Comparison of ENCODE assay signal across 8 mouse cellular contexts in genomic region chr13:23747081-23747891, GRCm38 (mm10). TPM values are rescaled to one million over a fixed set of nuclear protein-coding genes. Genes with fewer than 3 reads are reported as not detected.
A peak's percentile ranks its signal among the peaks of the same experiment; 100 is the strongest.
DNase-seq lines count a peak whose midpoint lies in the region; ATAC-seq and TF ChIP-seq lines count a peak whose summit lies in the region.

No protein-coding gene starts in this region.

- H3K9me3 ChIP-seq in embryonic facial prominence, embryonic 12.5 days = no peaks in the 10 kb centered on the region
- no peaks in the 10 kb centered on the region for H3K9me3 ChIP-seq in limb, embryonic 10.5 days (replicated peaks)
- H3K9me3 ChIP-seq in neural tube, embryonic 13.5 days = no peaks in the 10 kb centered on the region

- no peaks in the 10 kb centered on the region; the same call in 1 of the 2 replicates for H3K36me3 ChIP-seq in spleen, adult 2 months (ENCODE audit: control insufficient read depth, insufficient read depth, low read length)
- H3K36me3 ChIP-seq in embryonic facial prominence, embryonic 12.5 days = no peaks in the 10 kb centered on the region
- no peaks in the 10 kb centered on the region for H3K36me3 ChIP-seq in limb, embryonic 10.5 days
- no peaks in the 10 kb centered on the region for H3K36me3 ChIP-seq in neural tube, embryonic 13.5 days

- H3K27ac ChIP-seq in spleen, adult 2 months (ENCODE audit: insufficient read depth, low read length) = peak overlapping the region; percentile 92
- H3K27ac ChIP-seq in embryonic facial prominence, embryonic 12.5 days = peak overlapping the region; percentile 98
- H3K27ac ChIP-seq in limb, embryonic 10.5 days = peak overlapping the region; percentile 98
- H3K27ac ChIP-seq in neural tube, embryonic 13.5 days (replicated peaks) = peak overlapping the region; percentile 95

- no peak for DNase-seq in spleen, adult 2 months (ENCODE audit: low read depth in 1 of 2, low spot score in 2 of 2)
- no peak for DNase-seq in spleen, adult 12 weeks (ENCODE audit: low spot score)
- peak; percentile 48 for DNase-seq in limb, embryonic 10.5 days (ENCODE audit: low spot score)
- no peak for DNase-seq in gastrocnemius, postnatal 4 days (ENCODE audit: low spot score in 2 of 2)
- DNase-seq in right cerebral cortex, adult 18-20 months = no peak

- no peak for TF ChIP-seq CTCF in spleen, adult 2 months (IDR thresholded peaks at IDR 0.05; ENCODE audit: extremely low read depth, insufficient read depth, insufficient read length, insufficient replicate concordance)

- TF ChIP-seq POLR2A in spleen, adult 2 months (IDR thresholded peaks at IDR 0.05; ENCODE audit: low read depth, low read length) = no peak

- no peak for ATAC-seq in embryonic facial prominence, embryonic 12.5 days (ENCODE audit: insufficient number of reproducible peaks, insufficient read depth, low FRiP score, low TSS enrichment)
- ATAC-seq in neural tube, embryonic 13.5 days (ENCODE audit: low read depth) = no peak; the same call in 1 of the 2 replicates
- no peak for ATAC-seq in monocyte, adult 5-6 weeks (replicated peaks; ENCODE audit: insufficient number of reproducible peaks, low FRiP score, low TSS enrichment, poor library complexity, severe bottlenecking)

- H3K27me3 ChIP-seq in spleen, adult 2 months (ENCODE audit: control insufficient read depth, insufficient read depth, low read length) = no peaks in the 10 kb centered on the region
- H3K27me3 ChIP-seq in embryonic facial prominence, embryonic 12.5 days = no peaks in the 10 kb centered on the region
- H3K27me3 ChIP-seq in limb, embryonic 10.5 days (ENCODE audit: low read depth, poor library complexity, severe bottlenecking) = no peaks in the 10 kb centered on the region
- no peaks in the 10 kb centered on the region for H3K27me3 ChIP-seq in neural tube, embryonic 13.5 days

- peak overlapping the region; percentile 34 for H3K4me3 ChIP-seq in spleen, adult 2 months (ENCODE audit: extremely low read depth, insufficient read depth, insufficient read length)
- H3K4me3 ChIP-seq in embryonic facial prominence, embryonic 12.5 days = peak overlapping the region; percentile 40
- H3K4me3 ChIP-seq in limb, embryonic 10.5 days = peak overlapping the region; percentile 59
- H3K4me3 ChIP-seq in neural tube, embryonic 13.5 days = peak overlapping the region; percentile 41

- H3K4me1 ChIP-seq in spleen, adult 2 months (ENCODE audit: control insufficient read depth, insufficient read depth, insufficient read length) = no peaks in the 10 kb centered on the region; the same call in none of the 2 replicates
- peaks cover 10% of the 10 kb centered on the region; the same call in 1 of the 2 replicates for H3K4me1 ChIP-seq in embryonic facial prominence, embryonic 12.5 days
- peaks cover 21% of the 10 kb centered on the region for H3K4me1 ChIP-seq in limb, embryonic 10.5 days
- peaks cover 27% of the 10 kb centered on the region for H3K4me1 ChIP-seq in neural tube, embryonic 13.5 days (replicated peaks)

- H3K4me2 ChIP-seq in embryonic facial prominence, embryonic 12.5 days (replicated peaks) = peak overlapping the region; percentile 66
- peak overlapping the region; percentile 71 for H3K4me2 ChIP-seq in neural tube, embryonic 13.5 days

- WGBS in spleen, adult 2 months = 6% methylated on average over 11 of the region's 13 CpGs
- 4% methylated on average over 13 of the region's 13 CpGs for WGBS in embryonic facial prominence, embryonic 12.5 days
- WGBS in limb, embryonic 10.5 days = 5% methylated on average over 13 of the region's 13 CpGs
- 3% methylated on average over 13 of the region's 13 CpGs for WGBS in neural tube, embryonic 13.5 days

- peak overlapping the region; percentile 46 for H3K9ac ChIP-seq in embryonic facial prominence, embryonic 12.5 days
- H3K9ac ChIP-seq in neural tube, embryonic 13.5 days = peak overlapping the region; percentile 64

RNA-seq across cellular contexts. Expression of gene Hist1h2bb, which starts 0.8 kb away (rescaled TPM):
- polyA plus RNA-seq in spleen, adult 2 months (2012; rRNA removed) = 23.7 and 32.9 TPM in 2 replicates
- 3.6 and 5.0 TPM in 2 replicates for polyA plus RNA-seq in embryonic facial prominence, embryonic 12.5 days (2016; fragmentation: Nextera tagmentation; extraction: Ambion mirVana)
- 3.5 and 3.7 TPM in 2 replicates for polyA plus RNA-seq in limb, embryonic 10.5 days (2016; fragmentation: Nextera tagmentation; extraction: Ambion mirVana)
- polyA plus RNA-seq in neural tube, embryonic 13.5 days (2015; fragmentation: Nextera tagmentation; extraction: Ambion mirVana) = not detected in 2 replicates
- 100 to 1,000 TPM; 215 to 270 TPM for total RNA-seq in gastrocnemius, postnatal 4 days (2021)
- total RNA-seq in monocyte, adult 5-6 weeks (2017) = 151 to 300 TPM (median 178 TPM) in 3 replicates

RNA-seq across cellular contexts. Expression of gene Hist1h3c, which starts 1.9 kb away (rescaled TPM):
- polyA plus RNA-seq in spleen, adult 2 months (2012; rRNA removed) = 35.9 and 50.3 TPM in 2 replicates
- 19.2 and 19.3 TPM in 2 replicates for polyA plus RNA-seq in embryonic facial prominence, embryonic 12.5 days (2016; fragmentation: Nextera tagmentation; extraction: Ambion mirVana)
- polyA plus RNA-seq in limb, embryonic 10.5 days (2016; fragmentation: Nextera tagmentation; extraction: Ambion mirVana) = 9.6 TPM in 2 replicates
- 1.5 and 2.7 TPM in 2 replicates for polyA plus RNA-seq in neural tube, embryonic 13.5 days (2015; fragmentation: Nextera tagmentation; extraction: Ambion mirVana)
- 100 to 1,000 TPM; 162 to 207 TPM for total RNA-seq in gastrocnemius, postnatal 4 days (2021)
- total RNA-seq in monocyte, adult 5-6 weeks (2017) = 6.8 TPM in 1 of 3 replicates, not detected in the others

RNA-seq across cellular contexts. Expression of gene Hist1h2ab, which starts 3.6 kb away (rescaled TPM):
- polyA plus RNA-seq in spleen, adult 2 months (2012; rRNA removed) = 28.4 and 40.3 TPM in 2 replicates
- polyA plus RNA-seq in embryonic facial prominence, embryonic 12.5 days (2016; fragmentation: Nextera tagmentation; extraction: Ambion mirVana) = 58.7 and 62.9 TPM in 2 replicates
- polyA plus RNA-seq in limb, embryonic 10.5 days (2016; fragmentation: Nextera tagmentation; extraction: Ambion mirVana) = 55.9 and 60.6 TPM in 2 replicates
- polyA plus RNA-seq in neural tube, embryonic 13.5 days (2015; fragmentation: Nextera tagmentation; extraction: Ambion mirVana) = 5.1 and 9.7 TPM in 2 replicates
- total RNA-seq in gastrocnemius, postnatal 4 days (2021) = 100 to 1,000 TPM; 390 to 456 TPM
- 64.3 to 74.6 TPM in 2 of 3 replicates, not detected in the other for total RNA-seq in monocyte, adult 5-6 weeks (2017)

RNA-seq across cellular contexts. Expression of gene Hist1h3b, which starts 4.8 kb away (rescaled TPM):
- 54.9 and 68.9 TPM in 2 replicates for polyA plus RNA-seq in spleen, adult 2 months (2012; rRNA removed)
- 14.0 and 23.7 TPM in 2 replicates for polyA plus RNA-seq in embryonic facial prominence, embryonic 12.5 days (2016; fragmentation: Nextera tagmentation; extraction: Ambion mirVana)
- 6.3 and 9.7 TPM in 2 replicates for polyA plus RNA-seq in limb, embryonic 10.5 days (2016; fragmentation: Nextera tagmentation; extraction: Ambion mirVana)
- 0.96 and 2.3 TPM in 2 replicates for polyA plus RNA-seq in neural tube, embryonic 13.5 days (2015; fragmentation: Nextera tagmentation; extraction: Ambion mirVana)
- total RNA-seq in gastrocnemius, postnatal 4 days (2021) = 100 to 1,000 TPM; 433 to 519 TPM
- 9.7 TPM in 1 of 3 replicates, not detected in the others for total RNA-seq in monocyte, adult 5-6 weeks (2017)

RNA-seq across cellular contexts. Expression of gene Hist1h1c, which starts 8.7 kb away (rescaled TPM):
- 20.9 and 25.5 TPM in 2 replicates for polyA plus RNA-seq in spleen, adult 2 months (2012; rRNA removed)
- polyA plus RNA-seq in embryonic facial prominence, embryonic 12.5 days (2016; fragmentation: Nextera tagmentation; extraction: Ambion mirVana) = 20.5 and 22.8 TPM in 2 replicates
- 8.6 and 11.8 TPM in 2 replicates for polyA plus RNA-seq in limb, embryonic 10.5 days (2016; fragmentation: Nextera tagmentation; extraction: Ambion mirVana)
- 12.5 and 13.1 TPM in 2 replicates for polyA plus RNA-seq in neural tube, embryonic 13.5 days (2015; fragmentation: Nextera tagmentation; extraction: Ambion mirVana)
- total RNA-seq in gastrocnemius, postnatal 4 days (2021) = 100 to 1,000 TPM; 462 to 585 TPM
- 589 to 739 TPM (median 677 TPM) in 3 replicates for total RNA-seq in monocyte, adult 5-6 weeks (2017)
